Mouse (Mus musculus): Measurements from ENCODE around the gene Hfe.

DNA sequence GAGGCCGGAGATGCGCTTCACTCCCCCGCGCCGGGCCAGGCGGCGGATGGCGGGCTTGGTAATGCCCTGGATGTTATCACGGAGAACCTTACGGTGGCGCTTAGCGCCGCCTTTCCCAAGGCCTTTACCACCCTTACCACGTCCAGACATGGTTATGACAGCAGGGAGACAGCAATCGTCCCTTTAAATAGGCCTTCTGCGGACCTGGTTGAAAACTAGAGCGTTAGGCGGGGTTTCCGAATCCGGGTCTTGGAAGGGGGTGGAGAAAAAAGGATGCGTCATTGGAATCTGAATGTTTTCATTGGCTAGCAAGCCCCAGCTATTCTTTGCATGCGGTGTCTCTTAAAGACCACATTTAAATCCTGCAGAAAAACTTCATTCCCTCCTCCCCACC is 12.4 kb downstream of the Hfe start, which contains the start of gene Hist1h4c:
- peak; percentile 25; the same call in 1 of the 2 replicates for TF ChIP-seq CTCF (IDR thresholded peaks at IDR 0.05; ENCODE audit: low read depth)
- peak; percentile 91 for TF ChIP-seq EP300 (IDR thresholded peaks at IDR 0.05; ENCODE audit: low read depth)

Data from liver, embryonic 14.5 days (tissue).